Mouse (Mus musculus) intestine, embryonic 14.5 days (tissue): ENCODE results near the gene Angptl8. TPM values are rescaled to one million over a fixed set of nuclear protein-coding genes. Genes with fewer than 3 reads are reported as not detected.
"Not testable (repeated sequence)": the region's sequence is repeated elsewhere in the genome, so short reads cannot be mapped to it uniquely, and the experiment has no call there.

ENCODE experiments used
- ATAC-seq: fragments of 200-750 bp; cut with Nextera tagmentation; replicated peaks from 2 replicates; pipeline ENCODE4 v1.8.0; 2017; ENCODE audit warnings: low read depth, moderate number of reproducible peaks, moderate TSS enrichment, moderate library complexity; ENCODE audit not compliant: low FRiP score, low TSS enrichment
- DNase-seq: peaks from one replicate; pipeline ENCODE4 v3.0.0-alpha.2; 2018; ENCODE audit warnings: low spot score
- H3K27ac ChIP-seq: fragments of 300-500 bp; sonication (generic); 2 replicates; pipeline ENCODE4 v1.5.1; 2014; ENCODE audit warnings: low read depth, mild to moderate bottlenecking, control low read depth
- H3K27me3 ChIP-seq: fragments of 300-500 bp; sonication (generic); replicated peaks from 2 replicates; pipeline ENCODE4 v1.6.1; 2014; ENCODE audit warnings: low read length, control low read depth; ENCODE audit not compliant: control insufficient read depth, insufficient read depth
- H3K36me3 ChIP-seq: fragments of 300-500 bp; sonication (generic); 2 replicates; pipeline ENCODE4 v1.6.1; 2014; ENCODE audit warnings: low read length, control low read depth; ENCODE audit not compliant: control insufficient read depth, insufficient read depth
- H3K4me1 ChIP-seq: fragments of 300-500 bp; sonication (generic); replicated peaks from 2 replicates; pipeline ENCODE4 v1.6.1; 2014; ENCODE audit warnings: low read length, control low read depth, mixed read lengths; ENCODE audit not compliant: control insufficient read depth, insufficient read depth
- H3K4me2 ChIP-seq: fragments of 300-500 bp; sonication (generic); 2 replicates; pipeline ENCODE4 v1.6.1; 2014; ENCODE audit warnings: low read length
- H3K4me3 ChIP-seq: fragments of 300-500 bp; sonication (generic); 2 replicates; pipeline ENCODE4 v1.5.1; 2014; ENCODE audit warnings: low read depth, low read length, control low read depth, mixed read lengths
- H3K9ac ChIP-seq: fragments of 300-500 bp; sonication (generic); 2 replicates; pipeline ENCODE4 v1.6.1; 2014; ENCODE audit warnings: mild to moderate bottlenecking, low read length
- H3K9me3 ChIP-seq: fragments of 300-500 bp; sonication (generic); 2 replicates; pipeline ENCODE4 v1.6.1; 2016; ENCODE audit warnings: low read length, control low read depth; ENCODE audit not compliant: control insufficient read depth
- WGBS: fragments of 180-500 bp; shearing (Covaris S2); extraction: QIAGEN DNeasy Blood & Tissue Kit; methylation state at CpG from one replicate; pipeline ENCODE4 v1.1.7; 2014; 5-methylcytosine and 5-hydroxymethylcytosine counted together
- polyA plus RNA-seq: library from polyadenylated mRNA; unstranded; fragments of >200 nt; fragmentation: Nextera tagmentation; extraction: Ambion mirVana; gene quantifications from 2 replicates; pipeline ENCODE4 v1.2.1, GENCODE M21; 2014

Angptl8 gene
- 4.0 and 4.3 TPM in 2 replicates for polyA plus RNA-seq

DNA sequence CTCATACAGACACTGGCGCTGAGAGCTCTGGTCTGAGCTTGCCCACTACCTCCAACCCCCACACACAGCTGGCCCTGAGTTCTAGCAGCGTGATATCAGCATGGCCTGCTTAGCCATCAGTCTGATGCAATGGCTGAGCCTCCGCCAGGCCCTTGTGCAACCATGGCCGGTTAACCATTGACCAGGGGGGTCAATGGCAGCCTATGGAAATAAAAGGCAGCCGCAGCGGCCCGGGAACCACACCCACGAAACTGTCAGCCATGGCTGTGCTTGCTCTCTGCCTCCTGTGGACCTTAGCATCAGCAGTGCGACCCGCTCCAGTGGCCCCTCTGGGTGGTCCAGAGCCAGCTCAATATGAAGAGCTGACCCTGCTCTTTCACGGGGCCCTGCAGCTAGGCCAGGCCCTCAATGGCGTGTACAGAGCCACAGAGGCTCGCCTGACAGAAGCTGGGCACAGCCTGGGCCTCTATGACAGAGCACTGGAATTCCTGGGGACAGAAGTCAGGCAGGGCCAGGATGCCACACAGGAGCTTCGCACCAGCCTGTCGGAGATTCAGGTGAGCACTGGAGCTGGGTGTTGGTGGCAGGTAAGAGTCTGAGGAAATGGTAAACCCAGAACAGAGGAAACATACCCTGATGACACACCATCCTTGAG lies at the start of gene Angptl8:
Angptl8 (plus strand) TSS at position 253 of the 655 bp plus-strand sequence.
- Histone ChIP-seq H3K36me3 (peaks cover 81% of the 10 kb centered on the region), H3K27ac (no peak within 1 kb of the TSS), H3K27me3 (no peaks in the 10 kb centered on the region), H3K9me3 (no peaks in the 10 kb centered on the region), H3K9ac (no peak within 1 kb of the TSS), H3K4me2 (peak within 1 kb of the TSS; percentile 5; the same call in 1 of the 2 replicates), H3K4me3 (no peak within 1 kb of the TSS), H3K4me1 (no peaks in the 10 kb centered on the region)
- ATAC-seq (peak; percentile 75), DNase-seq (peak; percentile 71)
- WGBS, result 68% methylated on average over 15 of the region's 15 CpGs

- not testable (repeated sequence) for H3K4me2 ChIP-seq, H3K27ac ChIP-seq, H3K4me3 ChIP-seq, H3K4me1 ChIP-seq, H3K9me3 ChIP-seq, ATAC-seq, H3K27me3 ChIP-seq, H3K9ac ChIP-seq, DNase-seq
- 90% methylated on average over 1 of the region's 2 CpGs for WGBS
- H3K36me3 ChIP-seq, result peaks cover 68% of the 10 kb centered on the region
These were observed 49.0 kb upstream of the Angptl8 start for GRCm38 (mm10) chr9:21786309-21786708.

- ATAC-seq, result peak; percentile 61; the same call in 1 of the 2 replicates
- no peak overlapping the region for H3K4me2 ChIP-seq
These were observed 48.4 kb upstream of the Angptl8 start for GRCm38 (mm10) chr9:21786906-21787305.

GRCm38 (mm10) chr9:21787654-21788053 lies 47.7 kb upstream of the Angptl8 start:
- Histone ChIP-seq H3K9me3 (no peaks in the 10 kb centered on the region), H3K4me3 (no peak overlapping the region), H3K9ac (no peak overlapping the region), H3K4me1 (peaks cover 14% of the 10 kb centered on the region), H3K27ac (0 out of 2 replicates have a peak overlapping the region, but pooled peaks have one; percentile 0), H3K36me3 (peaks cover 67% of the 10 kb centered on the region), H3K4me2 (no peak overlapping the region), H3K27me3 (no peaks in the 10 kb centered on the region)
- 72% methylated on average over 5 of the region's 5 CpGs for WGBS
- ATAC-seq, result no peak
- DNase-seq, result no peak

More at GRCm38 (mm10) chr9:21786906-21787305, 48.4 kb upstream of the Angptl8 start:
- H3K27me3 ChIP-seq, result no peaks in the 10 kb centered on the region
- DNase-seq, result peak; percentile 78
- no peak overlapping the region for H3K4me3 ChIP-seq
- 13% methylated on average over 6 of the region's 6 CpGs for WGBS
- H3K4me1 ChIP-seq, result peaks cover 8% of the 10 kb centered on the region
- H3K9ac ChIP-seq, result no peak overlapping the region
- H3K9me3 ChIP-seq, result no peaks in the 10 kb centered on the region
- no peak overlapping the region for H3K27ac ChIP-seq
- H3K36me3 ChIP-seq, result peaks cover 71% of the 10 kb centered on the region

DNA sequence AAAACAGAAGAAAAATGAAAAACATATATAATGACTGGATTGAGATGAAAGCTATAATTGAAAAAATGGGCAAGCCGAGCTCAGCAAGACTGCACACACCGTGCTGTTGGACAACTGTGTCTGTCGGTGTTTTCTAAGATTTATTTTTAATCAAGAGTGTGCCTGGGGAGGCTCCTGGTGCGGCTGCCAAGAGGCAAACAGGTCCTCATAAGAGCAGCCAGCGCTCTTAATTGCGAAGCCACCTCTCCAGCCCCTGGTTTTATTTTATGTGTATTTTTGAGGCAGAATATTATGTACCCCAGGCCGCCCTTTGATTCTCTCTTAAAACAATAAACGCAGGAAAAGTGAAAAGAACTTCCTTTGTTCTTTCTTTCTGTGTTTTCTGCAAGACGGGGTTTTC lies 47.1 kb upstream of the Angptl8 start:
- DNase-seq, result no peak
- no peak for ATAC-seq
- Histone ChIP-seq H3K36me3 (peaks cover 67% of the 10 kb centered on the region), H3K9me3 (no peaks in the 10 kb centered on the region), H3K4me2 (no peak overlapping the region), H3K4me3 (no peak overlapping the region), H3K27ac (no peak overlapping the region), H3K4me1 (peaks cover 20% of the 10 kb centered on the region), H3K9ac (no peak overlapping the region), H3K27me3 (no peaks in the 10 kb centered on the region)
- WGBS, result 77% methylated on average over 9 of the region's 9 CpGs

GRCm38 (mm10) chr9:21791861-21792260 lies 43.4 kb upstream of the Angptl8 start:
- Histone ChIP-seq H3K9me3 (no peaks in the 10 kb centered on the region), H3K27ac (no peak overlapping the region), H3K27me3 (no peaks in the 10 kb centered on the region), H3K4me2 (no peak overlapping the region), H3K4me1 (peaks cover 28% of the 10 kb centered on the region), H3K9ac (no peak overlapping the region), H3K4me3 (no peak overlapping the region), H3K36me3 (peaks cover 61% of the 10 kb centered on the region)
- 72% methylated on average over 8 of the region's 8 CpGs for WGBS
- no peak for ATAC-seq
- no peak for DNase-seq

DNA sequence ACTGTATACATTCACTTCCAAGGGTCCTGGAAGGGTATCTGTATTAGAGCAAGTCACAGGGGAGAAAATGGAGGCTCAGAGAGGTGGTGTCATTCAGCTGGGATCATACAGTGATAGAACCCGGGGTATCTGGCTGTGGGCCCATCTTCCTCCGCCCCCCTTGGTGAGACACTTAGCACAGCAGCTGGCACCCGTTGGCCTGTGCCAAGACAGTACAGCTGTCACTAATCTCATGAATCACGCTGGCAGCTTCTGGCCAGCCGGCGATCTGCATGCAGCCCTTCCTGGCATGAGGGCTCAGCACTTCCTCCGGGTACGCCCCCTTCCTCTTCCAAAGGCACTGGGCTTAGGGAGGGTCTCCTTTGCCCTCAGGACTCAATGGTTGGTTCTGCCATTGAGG lies 42.7 kb upstream of the Angptl8 start:
- no peak overlapping the region for H3K4me3 ChIP-seq
- no peak overlapping the region for H3K9ac ChIP-seq
- H3K4me2 ChIP-seq, result peak overlapping the region; percentile 17
- ATAC-seq (no peak), DNase-seq (no peak)
- peaks cover 61% of the 10 kb centered on the region for H3K36me3 ChIP-seq
- H3K27ac ChIP-seq, result no peak overlapping the region
- H3K4me1 ChIP-seq, result peaks cover 34% of the 10 kb centered on the region
- no peaks in the 10 kb centered on the region for H3K27me3 ChIP-seq
- H3K9me3 ChIP-seq, result no peaks in the 10 kb centered on the region
- WGBS, result 44% methylated on average over 8 of the region's 8 CpGs

DNA sequence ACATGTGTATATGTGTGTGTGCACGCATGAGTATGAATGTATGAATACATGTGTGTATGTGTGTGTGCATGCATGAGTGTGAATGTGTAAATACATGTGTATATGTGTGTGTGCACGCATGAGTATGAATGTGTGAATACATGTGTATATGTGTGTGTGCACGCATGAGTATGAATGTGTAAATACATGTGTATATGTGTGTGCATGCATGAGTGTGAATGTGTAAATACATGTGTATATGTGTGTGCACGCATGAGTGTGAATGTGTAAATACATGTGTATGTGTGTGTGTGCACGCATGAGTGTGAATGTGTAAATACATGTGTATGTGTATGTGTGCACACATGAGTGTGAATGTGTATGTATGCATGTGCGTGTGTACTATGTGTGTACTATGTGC lies 41.8 kb upstream of the Angptl8 start:
- H3K4me2 ChIP-seq, H3K27ac ChIP-seq, H3K27me3 ChIP-seq, DNase-seq, H3K9ac ChIP-seq, H3K9me3 ChIP-seq, ATAC-seq, H3K4me3 ChIP-seq: not testable (repeated sequence)
- H3K36me3 ChIP-seq, result peaks cover 57% of the 10 kb centered on the region
- H3K4me1 ChIP-seq, result peaks cover 31% of the 10 kb centered on the region
- WGBS, result 96% methylated on average over 6 of the region's 6 CpGs

DNA sequence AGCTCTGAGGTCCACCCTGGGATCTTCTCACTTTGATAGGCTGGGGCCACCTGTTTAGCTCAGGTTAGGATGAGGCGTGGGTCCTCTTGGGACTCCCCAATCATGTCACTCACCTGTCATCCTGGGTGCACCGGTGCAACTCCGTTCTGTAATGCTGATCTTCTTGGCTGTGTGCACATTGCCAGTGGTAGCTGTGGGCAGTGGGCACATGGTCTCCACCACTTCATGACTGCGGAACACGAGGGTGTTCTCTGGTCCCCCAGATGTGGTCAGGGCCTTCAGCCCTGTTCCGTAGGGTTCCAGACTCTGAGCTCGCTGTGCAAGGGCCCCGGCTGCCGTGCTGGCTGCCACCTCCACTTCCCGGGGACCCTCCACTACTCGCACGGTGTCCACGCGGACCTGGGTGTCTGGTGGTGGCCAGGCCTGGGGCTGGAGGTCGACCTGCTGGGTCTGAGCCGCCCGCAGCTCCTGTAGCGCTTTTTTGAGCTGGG lies 40.9 kb upstream of the Angptl8 start:
- ATAC-seq (no peak), DNase-seq (no peak)
- H3K4me3 ChIP-seq, result no peak overlapping the region
- WGBS, result 93% methylated on average over 18 of the region's 18 CpGs
- H3K4me1 ChIP-seq, result peaks cover 35% of the 10 kb centered on the region
- no peak overlapping the region for H3K27ac ChIP-seq
- H3K9ac ChIP-seq, result no peak overlapping the region
- no peaks in the 10 kb centered on the region for H3K9me3 ChIP-seq
- H3K36me3 ChIP-seq, result peaks cover 48% of the 10 kb centered on the region
- H3K4me2 ChIP-seq, result no peak overlapping the region
- no peaks in the 10 kb centered on the region for H3K27me3 ChIP-seq
